Mouse (Mus musculus) mature B cell (primary cell): ENCODE results near the gene Cd300lb.
"Not testable (repeated sequence)": the region's sequence is repeated elsewhere in the genome, so short reads cannot be mapped to it uniquely, and the experiment has no call there.

ENCODE experiments used
- in situ Hi-C: fragments of 300-500 bp; cut with MboI; formaldehyde crosslinking; loops from 2 replicates; pipeline ENCODE4 v1.14.3; 2019

Gene Cd300lb

DNA sequence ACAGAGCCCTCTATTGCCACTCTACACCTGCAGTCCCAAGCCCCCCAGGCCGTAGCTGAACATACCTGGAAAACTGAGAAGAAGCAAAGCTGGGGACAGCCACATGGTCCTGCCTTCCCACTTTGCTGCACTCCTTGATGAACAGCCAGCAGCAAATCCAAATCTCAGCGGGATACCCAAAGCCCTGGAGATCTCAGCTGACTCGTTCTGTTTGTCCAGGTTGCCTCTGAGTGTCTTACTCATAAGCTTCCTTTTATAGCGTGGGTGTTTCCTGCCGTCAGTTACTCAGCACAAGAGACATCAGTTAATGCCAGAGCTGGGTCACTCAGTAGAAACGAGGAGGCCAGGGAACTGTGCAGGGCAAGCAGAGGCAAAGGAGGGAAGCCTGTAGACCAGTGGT is at the start of gene Cd300lb:
Cd300lb (minus strand) TSS at position 243 of the 400 bp plus-strand sequence.
- in situ Hi-C loops, result no loop called here

- in situ Hi-C loops, result no loop called here
These were observed 47.7 kb upstream of the Cd300lb start for GRCm38 (mm10) chr11:114981866-114982265.

DNA sequence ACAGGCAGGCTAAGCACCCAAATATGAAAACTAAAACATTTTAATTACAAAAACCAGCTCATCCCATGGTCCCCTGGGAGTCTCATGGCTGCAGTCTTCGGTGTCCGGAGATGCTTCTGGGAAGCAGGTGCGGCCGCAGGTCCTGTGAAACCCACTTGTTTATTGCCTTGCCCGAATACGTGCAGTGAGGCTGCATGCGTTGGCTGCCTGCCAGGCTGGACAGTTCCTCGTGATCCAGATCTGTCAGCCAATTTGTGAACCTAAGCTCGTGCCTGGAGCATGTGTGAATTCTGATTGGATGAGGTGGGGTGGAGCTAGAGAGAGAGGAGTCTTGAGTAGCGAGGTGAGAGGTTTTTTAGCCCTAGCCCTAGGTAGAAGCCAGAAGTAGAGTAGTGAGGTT is 38.5 kb upstream of the Cd300lb start:
- in situ Hi-C loops, result no loop called here

- in situ Hi-C loops, result no loop called here
These were observed 34.6 kb upstream of the Cd300lb start, which contains the start of gene Cd300c for GRCm38 (mm10) chr11:114968752-114969207. Gene Cd300c, minus strand, starts transcription at chr11:114969157.

DNA sequence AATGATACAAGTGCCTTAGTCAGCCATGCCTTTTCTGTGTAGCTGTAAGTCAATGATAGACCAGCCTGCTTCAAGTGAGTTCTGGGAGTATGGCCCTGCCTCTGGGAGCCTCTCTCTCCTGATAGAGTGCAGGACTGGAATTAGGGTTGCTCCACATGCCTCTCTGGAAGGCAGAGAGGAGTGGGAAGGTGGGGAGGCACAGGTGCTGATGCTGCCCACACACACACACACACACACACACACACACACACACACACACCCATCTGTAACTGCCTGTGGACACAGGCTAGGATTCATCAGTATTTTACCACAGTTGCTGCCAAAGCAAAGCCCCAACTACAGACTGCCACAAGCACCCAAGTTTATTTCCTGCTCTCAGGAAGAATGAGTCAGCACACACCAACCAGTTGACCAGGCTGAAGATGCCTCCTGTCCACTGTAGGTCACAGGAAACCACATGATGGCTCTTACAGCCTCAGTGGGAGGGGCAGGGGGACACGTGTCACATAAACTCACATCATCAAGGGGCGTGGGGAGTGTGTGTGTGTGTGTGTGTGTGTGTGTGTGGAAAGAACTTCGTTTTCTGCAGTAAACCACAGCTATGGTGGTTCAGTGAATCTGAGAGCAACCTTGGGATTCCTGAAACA is 31.1 kb upstream of the Cd300lb start:
- in situ Hi-C loops, result no loop called here

DNA sequence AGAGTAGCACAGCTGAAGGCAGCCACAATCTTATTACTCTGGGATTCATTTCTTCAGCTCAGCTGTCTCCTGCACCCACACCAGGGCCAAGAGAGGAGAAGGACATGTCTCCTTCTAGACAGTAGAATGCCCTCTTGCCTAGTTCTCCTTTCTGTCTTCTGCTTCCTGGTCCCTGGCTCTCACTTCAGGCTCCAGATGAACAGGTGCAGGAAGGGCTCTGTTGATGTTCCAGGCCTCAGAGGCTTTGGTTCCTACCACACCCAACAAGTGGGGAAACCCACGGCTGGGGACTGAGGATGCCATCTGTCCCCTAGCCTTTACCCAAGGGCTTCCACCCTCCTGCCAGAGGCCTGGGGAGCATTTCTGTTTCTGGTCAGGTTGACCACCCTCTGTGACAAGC is 26.2 kb upstream of the Cd300lb start:
- in situ Hi-C loops, result no loop called here

- in situ Hi-C loops, result no loop called here
These were observed 595 bp downstream of the Cd300lb start for GRCm38 (mm10) chr11:114933591-114933990.

DNA sequence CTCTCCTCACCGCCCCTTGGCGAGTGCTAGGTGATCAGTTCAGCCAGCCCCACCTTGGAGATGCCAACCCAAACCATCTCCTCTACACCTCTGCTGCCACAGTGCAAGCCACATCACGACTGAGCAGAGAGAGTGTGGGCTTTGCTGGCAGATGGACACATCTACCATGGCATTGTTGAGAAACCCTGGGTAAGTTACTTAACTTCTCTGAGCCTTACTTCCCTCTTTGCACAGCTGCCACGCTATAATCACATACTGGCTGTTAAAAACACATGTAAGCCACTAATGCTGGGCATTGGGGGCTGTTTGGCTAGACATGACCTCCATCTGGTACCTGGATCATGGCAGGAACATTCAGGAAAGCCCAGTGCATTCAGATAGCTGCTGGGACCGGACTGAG is 3.1 kb downstream of the Cd300lb start:
- in situ Hi-C loops, result no loop called here

- in situ Hi-C loops, result no loop called here
These were observed 4.6 kb downstream of the Cd300lb start for GRCm38 (mm10) chr11:114929581-114929980.

DNA sequence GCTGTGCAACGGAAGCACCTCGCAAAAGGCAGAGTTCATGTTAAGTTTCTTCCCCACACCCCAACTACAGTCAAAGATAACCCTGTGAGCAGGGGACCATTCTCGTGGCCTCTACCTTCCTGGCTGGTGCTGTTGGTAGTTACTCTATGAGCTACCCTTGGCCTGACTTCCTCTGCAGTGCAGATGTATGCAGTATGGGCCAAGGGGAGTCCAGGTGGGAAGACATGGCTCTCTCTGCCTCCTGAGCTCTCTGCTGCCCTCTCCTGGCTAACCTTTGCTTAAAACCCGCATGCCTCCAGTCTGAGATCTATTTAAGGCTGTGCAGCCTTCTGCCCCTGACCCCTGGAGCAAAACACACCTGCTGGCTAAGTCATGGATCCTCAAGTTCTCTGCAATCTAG is 10.2 kb downstream of the Cd300lb start:
- in situ Hi-C loops, result no loop called here

- in situ Hi-C loops, result no loop called here
These were observed 11.7 kb downstream of the Cd300lb start for GRCm38 (mm10) chr11:114922439-114922838.

DNA sequence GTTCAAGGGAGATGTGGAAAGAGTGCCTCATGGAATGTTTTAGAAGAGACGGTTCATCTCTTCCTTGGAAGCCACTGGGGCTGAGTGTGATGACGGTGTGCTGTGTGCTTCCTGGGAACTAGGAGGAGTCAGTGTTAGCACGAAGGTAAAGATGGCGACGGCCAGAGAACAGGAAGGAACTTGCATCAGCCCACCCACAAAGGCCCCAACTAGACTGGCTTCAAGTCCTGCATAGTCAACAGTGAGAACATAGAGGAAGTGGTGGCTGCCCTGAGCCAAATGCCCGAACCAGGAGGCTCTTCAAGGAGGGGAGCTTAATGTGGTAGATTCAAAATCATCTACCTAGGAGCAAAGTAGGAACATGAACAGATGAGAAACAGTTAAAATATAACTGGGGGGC is 17.1 kb downstream of the Cd300lb start:
- in situ Hi-C loops, result no loop called here

- in situ Hi-C loops, result no loop called here
These were observed 19.2 kb downstream of the Cd300lb start for GRCm38 (mm10) chr11:114914978-114915377.

DNA sequence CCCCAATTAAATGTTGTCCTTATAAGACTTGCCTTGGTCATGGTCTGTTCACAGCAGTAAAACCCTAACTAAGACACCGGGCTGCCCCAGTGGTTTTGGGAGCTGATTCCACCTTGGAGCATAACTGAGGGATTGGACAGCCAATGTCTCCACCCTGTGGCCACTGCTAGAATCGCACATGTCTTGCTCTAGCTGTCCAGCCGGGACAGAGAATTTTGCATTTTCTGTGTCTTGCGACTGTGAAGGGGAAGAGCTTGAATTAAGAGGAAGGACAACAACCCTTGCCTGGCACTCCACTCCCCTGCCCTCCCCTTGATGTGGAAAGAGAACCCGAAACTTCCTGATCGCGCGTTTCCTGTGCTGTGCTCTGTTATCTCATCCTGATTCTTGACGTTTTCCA is 21.3 kb downstream of the Cd300lb start:
- in situ Hi-C loops, result no loop called here

- in situ Hi-C loops, result not testable (repeated sequence)
These were observed 24.6 kb downstream of the Cd300lb start for GRCm38 (mm10) chr11:114909538-114909937.

- in situ Hi-C loops, result no loop called here
These were observed 26.1 kb downstream of the Cd300lb start for GRCm38 (mm10) chr11:114908086-114908485.

- in situ Hi-C loops, result no loop called here
These were observed 26.6 kb downstream of the Cd300lb start for GRCm38 (mm10) chr11:114907567-114907966.

DNA sequence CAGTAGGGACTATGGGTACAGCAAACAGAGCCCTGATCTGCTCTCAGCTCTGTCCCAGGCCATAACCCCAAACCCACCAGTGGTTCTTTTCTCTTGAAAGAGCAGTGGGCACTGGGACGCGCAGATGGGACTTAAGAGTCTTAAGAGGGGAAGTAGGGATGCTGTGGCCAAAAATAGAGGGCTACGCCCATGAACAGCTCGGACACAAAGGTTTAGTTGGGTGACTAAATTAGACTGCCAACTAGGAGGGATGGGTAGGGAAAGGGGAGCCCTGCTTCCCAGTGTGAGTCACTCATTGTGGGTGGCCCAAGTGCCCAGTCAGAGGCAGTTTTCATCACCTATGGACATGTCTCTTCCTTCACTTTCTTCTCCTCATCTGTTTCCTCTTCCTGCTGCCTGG is 31.0 kb downstream of the Cd300lb start:
- in situ Hi-C loops, result no loop called here

- in situ Hi-C loops, result loop anchor here (10.0 kb wide), 1 partner anchor 83 kb away; no protein-coding TSS in a partner anchor
These were observed 36.2 kb downstream of the Cd300lb start for GRCm38 (mm10) chr11:114898026-114898425.

- in situ Hi-C loops, result loop anchor here (10.0 kb wide), 1 partner anchor 81 kb away; no protein-coding TSS in a partner anchor
These were observed 38.1 kb downstream of the Cd300lb start for GRCm38 (mm10) chr11:114896085-114896484.

GRCm38 (mm10) chr11:114890542-114890941 is 43.6 kb downstream of the Cd300lb start:
- in situ Hi-C loops, result loop anchor here (10.0 kb wide), 1 partner anchor 76 kb away; no protein-coding TSS in a partner anchor

DNA sequence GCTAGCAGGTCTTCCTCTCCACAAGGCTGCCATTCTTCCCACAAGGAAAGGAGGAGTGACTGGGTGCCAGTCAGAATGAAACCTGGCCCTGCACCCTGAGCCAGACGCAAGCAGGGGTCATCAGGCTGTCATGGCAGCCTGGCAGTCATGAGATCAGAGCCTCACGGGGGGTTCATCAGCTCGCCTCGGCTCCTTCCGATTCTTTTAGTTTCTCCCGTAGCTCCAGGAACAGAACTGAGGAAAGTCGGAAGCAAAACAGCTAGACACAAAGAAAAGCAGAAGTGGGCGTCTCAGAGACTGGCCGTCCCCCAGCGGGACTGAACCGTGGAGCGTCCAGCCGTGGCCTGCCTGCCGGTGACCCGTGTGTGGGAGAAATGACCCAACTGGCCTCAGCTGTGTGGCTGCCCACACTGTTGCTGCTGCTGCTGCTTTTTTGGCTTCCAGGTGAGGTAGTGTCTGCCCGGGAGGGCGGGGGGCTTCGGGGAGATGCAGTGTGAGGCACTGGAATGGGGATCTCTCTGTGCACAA is 44.1 kb downstream of the Cd300lb start, which contains the start of gene Cd300a:
Cd300a (plus strand) TSS at position 51 of the 528 bp plus-strand sequence.
- in situ Hi-C loops, result loop anchor here (10.0 kb wide), 1 partner anchor 75 kb away; no protein-coding TSS in a partner anchor

GRCm38 (mm10) chr11:114884380-114885100 is 49.6 kb downstream of the Cd300lb start:
- in situ Hi-C loops, result no loop called here
